Mouse (Mus musculus) hindbrain, postnatal 0 days (tissue): ENCODE measurements at regions not wholly inside any gene's neighbourhood (a gene's known extent, or its start where the extent isn't known, plus 50 kb on each side); places are given as distances from the start of the nearest gene placed in this dataset.

ENCODE experiments used
- ATAC-seq: fragments of 200-750 bp; cut with Nextera tagmentation; 2 replicates; pipeline ENCODE4 v1.8.0; 2017; ENCODE audit warnings: mild to moderate bottlenecking, moderate TSS enrichment, moderate library complexity
- DNase-seq: peaks from one replicate; pipeline ENCODE4 v3.0.0-alpha.2; 2015; ENCODE audit warnings: low spot score
- H3K27ac ChIP-seq: fragments of 300-500 bp; sonication (generic); 2 replicates; pipeline ENCODE4 v1.5.1; 2014; ENCODE audit warnings: mild to moderate bottlenecking
- H3K27me3 ChIP-seq: fragments of 300-500 bp; sonication (generic); 2 replicates; pipeline ENCODE4 v1.6.1; 2014; ENCODE audit warnings: low read length, mixed read lengths; ENCODE audit not compliant: insufficient read depth
- H3K36me3 ChIP-seq: fragments of 300-500 bp; sonication (generic); 2 replicates; pipeline ENCODE4 v1.6.1; 2014; ENCODE audit warnings: low read length, mixed read lengths; ENCODE audit not compliant: insufficient read depth
- H3K4me1 ChIP-seq: fragments of 300-500 bp; sonication (generic); 2 replicates; pipeline ENCODE4 v1.6.1; 2014; ENCODE audit warnings: antibody characterized with exemption, low read length, mixed read lengths; ENCODE audit not compliant: insufficient read depth
- H3K4me2 ChIP-seq: fragments of 300-500 bp; sonication (generic); 2 replicates; pipeline ENCODE4 v1.6.1; 2014; ENCODE audit warnings: low read depth, mild to moderate bottlenecking, low read length, moderate library complexity, mixed read lengths
- H3K4me3 ChIP-seq: fragments of 300-500 bp; sonication (generic); 2 replicates; pipeline ENCODE4 v1.5.1; 2014; ENCODE audit warnings: low read length
- H3K9ac ChIP-seq: fragments of 300-500 bp; sonication (generic); replicated peaks from 2 replicates; pipeline ENCODE4 v1.6.1; 2014; ENCODE audit warnings: mild to moderate bottlenecking, low read length, moderate library complexity, mixed read lengths
- H3K9me3 ChIP-seq: fragments of 300-500 bp; sonication (generic); 2 replicates; pipeline ENCODE4 v1.6.1; 2016; ENCODE audit warnings: low read length, mixed read lengths
- CTCF ChIP-seq: IDR thresholded peaks from 2 replicates; pipeline ENCODE4 v1.5.1; 2016; ENCODE audit warnings: antibody characterized with exemption, control low read depth, low read depth
- WGBS: fragments of 180-500 bp; shearing (Covaris S2); extraction: QIAGEN DNeasy Blood & Tissue Kit; methylation state at CpG from one replicate; pipeline ENCODE4 v1.1.7; 2014; 5-methylcytosine and 5-hydroxymethylcytosine counted together

GRCm38 (mm10) chr9:71401667-71402066, 84.1 kb downstream of the Polr2m start:
- ATAC-seq = no peak
- Histone ChIP-seq H3K9ac (no peak overlapping the region), H3K9me3 (no peaks in the 10 kb centered on the region), H3K27me3 (no peaks in the 10 kb centered on the region), H3K4me2 (no peak overlapping the region), H3K4me3 (no peak overlapping the region), H3K27ac (no peak overlapping the region), H3K4me1 (no peaks in the 10 kb centered on the region), H3K36me3 (no peaks in the 10 kb centered on the region)
- no peak for TF ChIP-seq CTCF
- 70% methylated on average over 1 of the region's 1 CpGs for whole genome bisulfite sequencing
- DNase-seq = no peak

DNA sequence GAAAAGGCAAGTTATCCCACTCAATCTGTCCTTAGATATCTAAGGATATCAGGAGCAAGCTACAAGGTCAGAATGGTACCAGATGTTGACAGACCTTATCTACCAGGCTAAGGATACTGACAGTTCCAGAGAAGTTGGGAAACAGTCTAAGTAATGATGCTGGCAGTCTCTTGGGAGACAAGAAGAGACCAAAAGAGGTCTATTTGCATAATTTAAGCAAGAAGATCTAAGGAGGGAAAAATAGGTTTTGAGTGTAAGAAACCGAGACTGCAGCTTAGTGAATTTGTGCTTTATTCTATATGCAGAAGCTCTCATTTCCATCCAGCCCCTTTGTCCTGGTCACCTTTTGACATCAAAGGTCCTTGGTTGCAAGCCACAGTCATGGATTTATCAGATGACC, 86.4 kb downstream of the Polr2m start:
- H3K27me3 ChIP-seq = no peaks in the 10 kb centered on the region
- no peaks in the 10 kb centered on the region for H3K36me3 ChIP-seq
- ATAC-seq (no peak), DNase-seq (no peak)
- no peak for TF ChIP-seq CTCF
- H3K4me3 ChIP-seq = no peak overlapping the region
- H3K27ac ChIP-seq = no peak overlapping the region
- WGBS = 56% methylated on average over 1 of the region's 1 CpGs
- no peak overlapping the region for H3K9ac ChIP-seq
- no peaks in the 10 kb centered on the region for H3K9me3 ChIP-seq
- no peak overlapping the region for H3K4me2 ChIP-seq
- no peaks in the 10 kb centered on the region for H3K4me1 ChIP-seq

GRCm38 (mm10) chr9:71396784-71397183, 89.0 kb downstream of the Polr2m start:
- DNase-seq = no peak
- WGBS = 57% methylated on average over 7 of the region's 7 CpGs
- ATAC-seq = no peak
- Histone ChIP-seq H3K9me3 (no peaks in the 10 kb centered on the region), H3K27ac (no peak overlapping the region), H3K36me3 (no peaks in the 10 kb centered on the region), H3K4me3 (no peak overlapping the region), H3K4me2 (no peak overlapping the region), H3K9ac (peak overlapping the region; percentile 9; the same call in 1 of the 2 replicates), H3K4me1 (no peaks in the 10 kb centered on the region), H3K27me3 (no peaks in the 10 kb centered on the region)
- no peak for TF ChIP-seq CTCF

GRCm38 (mm10) chr9:71390221-71390620, 95.5 kb downstream of the Polr2m start:
- TF ChIP-seq CTCF = no peak
- H3K4me3 ChIP-seq = no peak overlapping the region
- 74% methylated on average over 5 of the region's 5 CpGs for WGBS
- H3K36me3 ChIP-seq = no peaks in the 10 kb centered on the region
- no peak overlapping the region for H3K27ac ChIP-seq
- H3K4me1 ChIP-seq = no peaks in the 10 kb centered on the region
- H3K9me3 ChIP-seq = no peaks in the 10 kb centered on the region
- ATAC-seq = no peak
- H3K27me3 ChIP-seq = no peaks in the 10 kb centered on the region
- DNase-seq = no peak
- no peak overlapping the region for H3K4me2 ChIP-seq
- H3K9ac ChIP-seq = no peak overlapping the region

DNA sequence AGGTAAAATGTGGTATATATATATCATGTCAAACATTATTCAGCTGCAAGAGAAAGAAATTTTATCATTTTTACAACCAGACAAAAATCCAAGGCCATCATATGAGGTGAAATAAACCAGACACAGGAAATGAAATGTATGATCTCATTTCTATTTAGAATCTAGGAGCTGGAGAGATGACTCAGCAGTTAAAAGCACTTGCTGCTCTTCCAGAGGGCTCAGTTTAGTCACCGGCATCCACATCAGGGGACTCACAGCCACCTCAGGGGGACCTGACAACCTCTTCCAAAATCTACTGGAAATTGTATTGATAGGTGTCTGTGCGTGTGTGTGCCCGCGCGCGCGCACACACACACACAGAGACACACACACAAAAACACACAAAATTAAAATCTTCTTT, 98.3 kb downstream of the Polr2m start:
- Histone ChIP-seq H3K4me1 (no peaks in the 10 kb centered on the region), H3K9ac (no peak overlapping the region), H3K4me3 (no peak overlapping the region), H3K27me3 (no peaks in the 10 kb centered on the region), H3K9me3 (no peaks in the 10 kb centered on the region), H3K4me2 (no peak overlapping the region), H3K36me3 (no peaks in the 10 kb centered on the region), H3K27ac (no peak overlapping the region)
- DNase-seq (no peak), ATAC-seq (no peak)
- WGBS = 95% methylated on average over 7 of the region's 7 CpGs
- TF ChIP-seq CTCF = no peak

DNA sequence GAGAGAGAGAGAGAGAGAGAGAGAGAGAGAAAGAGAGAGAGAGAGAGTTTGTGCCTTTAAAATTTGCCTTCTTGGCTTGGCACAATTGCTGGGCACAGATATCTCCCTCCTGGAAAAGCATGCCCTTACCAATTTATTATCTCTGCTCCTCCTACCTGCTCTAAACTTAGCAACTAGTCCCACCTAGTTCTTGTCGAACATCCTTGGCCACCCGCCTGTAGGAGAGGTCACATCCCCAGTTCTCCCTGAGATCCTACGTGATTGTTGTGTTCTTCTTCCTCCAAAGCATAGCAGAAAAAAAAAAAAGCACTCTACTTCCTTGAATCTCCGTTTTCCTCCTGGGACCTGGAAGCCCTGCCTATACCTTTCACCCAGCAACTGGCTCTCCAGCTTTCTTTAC, 101.8 kb downstream of the Polr2m start:
- Histone ChIP-seq H3K9me3 (no peaks in the 10 kb centered on the region), H3K27me3 (no peaks in the 10 kb centered on the region), H3K27ac (no peak overlapping the region), H3K4me2 (no peak overlapping the region), H3K36me3 (no peaks in the 10 kb centered on the region), H3K9ac (no peak overlapping the region), H3K4me3 (no peak overlapping the region), H3K4me1 (no peaks in the 10 kb centered on the region)
- ATAC-seq = no peak
- TF ChIP-seq CTCF = no peak
- no peak for DNase-seq
- 73% methylated on average over 4 of the region's 4 CpGs for WGBS

DNA sequence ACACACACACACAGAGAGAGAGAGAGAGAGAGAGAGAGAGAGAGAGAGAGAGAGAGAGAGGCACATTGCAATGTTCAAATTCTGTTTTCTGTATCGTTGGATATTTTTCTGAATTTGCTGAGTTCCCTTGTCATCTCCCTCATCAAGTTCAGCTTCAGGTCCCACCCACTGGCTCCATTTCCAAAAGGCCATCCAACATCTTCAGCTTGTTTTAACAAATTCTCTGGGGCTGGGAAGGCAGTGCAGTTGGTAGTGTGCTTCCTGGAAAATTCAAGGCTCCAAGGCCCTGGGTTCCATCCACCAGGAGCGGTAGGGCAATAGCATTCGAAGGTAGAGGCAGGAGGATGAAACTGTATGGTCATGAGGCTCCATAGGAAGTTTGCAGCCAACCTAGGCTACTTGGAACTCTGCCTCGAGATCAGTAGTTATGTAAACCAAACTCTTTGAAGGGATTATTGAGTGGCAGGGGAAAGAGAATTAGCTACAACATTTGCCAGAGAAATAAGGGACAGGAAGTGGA, 105.9 kb downstream of the Polr2m start:
- DNase-seq = no peak
- H3K9me3 ChIP-seq = no peaks in the 10 kb centered on the region
- H3K4me3 ChIP-seq = no peak overlapping the region
- H3K36me3 ChIP-seq = no peaks in the 10 kb centered on the region
- H3K27ac ChIP-seq = no peak overlapping the region
- 80% methylated on average over 4 of the region's 4 CpGs for WGBS
- TF ChIP-seq CTCF = no peak
- no peaks in the 10 kb centered on the region for H3K4me1 ChIP-seq
- H3K9ac ChIP-seq = no peak overlapping the region
- H3K4me2 ChIP-seq = no peak overlapping the region
- no peak for ATAC-seq
- no peaks in the 10 kb centered on the region for H3K27me3 ChIP-seq
